Mouse (Mus musculus) CH12.LX (cell line): Measurements from ENCODE around the gene Tnni1. TPM values are rescaled to one million over a fixed set of nuclear protein-coding genes. Genes with fewer than 3 reads are reported as not detected.

Experiments
- DNase-seq: peaks from one replicate; pipeline ENCODE4 v3.0.0-alpha.2; 2013; ENCODE audit errors: extremely low read depth
- H3K27ac ChIP-seq: 2 replicates; pipeline ENCODE4 v1.5.1; 2012; ENCODE audit warnings: low read depth, mild to moderate bottlenecking, control low read depth, moderate library complexity; ENCODE audit not compliant: insufficient read depth
- H3K27me3 ChIP-seq: replicated peaks from 2 replicates; pipeline ENCODE3; 2012; ENCODE audit warnings: inconsistent platforms
- H3K36me3 ChIP-seq, 2 experiments: replicated peaks in 1 of 2; 2 replicates each; pipeline versions ENCODE3 to v1.6.1; 2012; ENCODE audit warnings: inconsistent platforms in 1 of 2, low read length in 1 of 2, mild to moderate bottlenecking in 1 of 2, mixed read lengths in 1 of 2, moderate library complexity in 1 of 2; ENCODE audit not compliant: control insufficient read depth in 1 of 2, insufficient read depth in 1 of 2
- H3K4me1 ChIP-seq, 2 experiments: 2 replicates each; pipeline ENCODE4 v1.6.1; 2012; ENCODE audit warnings: inconsistent platforms in 1 of 2, moderate library complexity in 1 of 2; ENCODE audit not compliant: insufficient read depth in 2 of 2, control insufficient read depth in 1 of 2
- H3K4me2 ChIP-seq: 2 replicates; pipeline ENCODE4 v1.6.1; 2012; ENCODE audit warnings: low read depth, mild to moderate bottlenecking, control low read depth; ENCODE audit not compliant: poor library complexity, insufficient read depth, severe bottlenecking
- H3K4me3 ChIP-seq, 3 experiments: fragments of 150-350 bp in 1 of 3; sonication (generic) in 1 of 3; replicated peaks in 1 of 3; 2 replicates each; pipeline versions ENCODE3 to v1.5.1; 2011 to 2012; ENCODE audit warnings: low read depth in 2 of 3, low read length in 2 of 3, mild to moderate bottlenecking in 2 of 3, moderate library complexity in 2 of 3, control low read depth in 1 of 3, improper control_type of control experiment in 1 of 3, inconsistent platforms in 1 of 3, mixed read lengths in 1 of 3; ENCODE audit not compliant: poor library complexity in 1 of 3
- H3K79me2 ChIP-seq: replicated peaks from 2 replicates; pipeline ENCODE4 v1.6.1; 2012; ENCODE audit warnings: mild to moderate bottlenecking, moderate library complexity; ENCODE audit not compliant: control insufficient read depth, poor library complexity, insufficient read depth, severe bottlenecking; ENCODE audit errors: extremely low read depth
- H3K9ac ChIP-seq: 2 replicates; pipeline ENCODE4 v1.6.1; 2012; ENCODE audit warnings: low read depth, mild to moderate bottlenecking, control low read depth, moderate library complexity; ENCODE audit not compliant: insufficient read depth
- H3K9me3 ChIP-seq: replicated peaks from 2 replicates; pipeline ENCODE3; 2012; ENCODE audit warnings: low read length, inconsistent platforms, mixed read lengths
- CTCF ChIP-seq, 2 experiments: IDR thresholded peaks in 1 of 2; conservative IDR thresholded peaks in 1 of 2; 2 replicates each; pipeline ENCODE4 v1.5.1; 2011 to 2012; ENCODE audit warnings: low read depth in 2 of 2, low read length in 2 of 2, improper control_type of control experiment in 1 of 2, inconsistent platforms in 1 of 2, mild to moderate bottlenecking in 1 of 2, moderate library complexity in 1 of 2
- E2F4 ChIP-seq: IDR thresholded peaks from 2 replicates; pipeline ENCODE4 v1.6.1; 2011; ENCODE audit warnings: low read depth, low read length, improper control_type of control experiment; ENCODE audit not compliant: insufficient replicate concordance
- ETS1 ChIP-seq: conservative IDR thresholded peaks from 2 replicates; pipeline ENCODE4 v1.6.1; 2012; ENCODE audit warnings: low read depth, mild to moderate bottlenecking, inconsistent platforms, low read length, improper control_type of control experiment, moderate library complexity
- GABPA ChIP-seq: IDR thresholded peaks from 2 replicates; pipeline ENCODE4 v1.6.1; 2012; ENCODE audit warnings: low read depth, low read length, improper control_type of control experiment, inconsistent platforms; ENCODE audit not compliant: insufficient replicate concordance
- HCFC1 ChIP-seq: IDR thresholded peaks from 2 replicates; pipeline ENCODE4 v1.6.1; 2012; ENCODE audit warnings: low read depth, mild to moderate bottlenecking, inconsistent platforms, low read length, improper control_type of control experiment
- IRF4 ChIP-seq: IDR thresholded peaks from 2 replicates; pipeline ENCODE4 v1.6.1; 2014; ENCODE audit warnings: low read depth, mild to moderate bottlenecking, inconsistent platforms, low read length, improper control_type of control experiment
- JUN ChIP-seq: IDR thresholded peaks from 2 replicates; pipeline ENCODE4 v1.6.1; 2011; ENCODE audit warnings: low read depth, mild to moderate bottlenecking, low read length, improper control_type of control experiment, moderate library complexity; ENCODE audit not compliant: insufficient read depth
- JUND ChIP-seq: conservative IDR thresholded peaks from 2 replicates; pipeline ENCODE4 v1.6.1; 2011; ENCODE audit warnings: low read depth, low read length, improper control_type of control experiment
- KAT2A ChIP-seq: IDR thresholded peaks from 2 replicates; pipeline ENCODE4 v1.6.1; 2012; ENCODE audit warnings: low read length, improper control_type of control experiment, inconsistent platforms; ENCODE audit not compliant: insufficient replicate concordance
- MEF2A ChIP-seq: IDR thresholded peaks from 2 replicates; pipeline ENCODE4 v1.6.1; 2014; ENCODE audit warnings: low read depth, mild to moderate bottlenecking, inconsistent platforms, low read length, improper control_type of control experiment, borderline replicate concordance
- NELFE ChIP-seq: IDR thresholded peaks from 2 replicates; pipeline ENCODE4 v1.6.1; 2011; ENCODE audit warnings: low read depth, low read length, improper control_type of control experiment
- PAX5 ChIP-seq: IDR thresholded peaks from 2 replicates; pipeline ENCODE4 v1.6.1; 2012; ENCODE audit warnings: low read length, inconsistent platforms, mixed read lengths
- RAD21 ChIP-seq: IDR thresholded peaks from 2 replicates; pipeline ENCODE4 v1.6.1; 2011; ENCODE audit warnings: low read depth, mild to moderate bottlenecking, low read length, improper control_type of control experiment, moderate library complexity
- RCOR1 ChIP-seq: conservative IDR thresholded peaks from 2 replicates; pipeline ENCODE4 v1.6.1; 2012; ENCODE audit warnings: low read depth, mild to moderate bottlenecking, inconsistent platforms, low read length, improper control_type of control experiment
- SIN3A ChIP-seq: IDR thresholded peaks from 2 replicates; pipeline ENCODE4 v1.6.1; 2012; ENCODE audit warnings: low read length, improper control_type of control experiment, inconsistent platforms
- SMC3 ChIP-seq: IDR thresholded peaks from 2 replicates; pipeline ENCODE4 v1.6.1; 2011; ENCODE audit warnings: low read depth, low read length, improper control_type of control experiment
- TCF12 ChIP-seq: IDR thresholded peaks from 2 replicates; pipeline ENCODE4 v1.6.1; 2014; ENCODE audit warnings: low read depth, mild to moderate bottlenecking, inconsistent platforms, low read length, improper control_type of control experiment
- UBTF ChIP-seq: IDR thresholded peaks from 2 replicates; pipeline ENCODE4 v1.6.1; 2012; ENCODE audit warnings: low read depth, mild to moderate bottlenecking, inconsistent platforms, low read length, improper control_type of control experiment, moderate library complexity
- ZC3H11A ChIP-seq: IDR thresholded peaks from 2 replicates; pipeline ENCODE4 v1.6.1; 2012; ENCODE audit warnings: low read depth, mild to moderate bottlenecking, inconsistent platforms, low read length, improper control_type of control experiment
- ZKSCAN1 ChIP-seq: IDR thresholded peaks from 2 replicates; pipeline ENCODE4 v1.6.1; 2012; ENCODE audit warnings: low read depth, inconsistent platforms, low read length, improper control_type of control experiment, borderline replicate concordance
- ZNF384 ChIP-seq: IDR thresholded peaks from 2 replicates; pipeline ENCODE4 v1.6.1; 2012; ENCODE audit warnings: low read depth, low read length, improper control_type of control experiment, inconsistent platforms
- dilution Hi-C: fragments of 300-500 bp; cut with MboI; formaldehyde crosslinking; loops from 2 replicates; pipeline ENCODE4 v1.14.3; 2020; ENCODE audit warnings: low sequenced_read_pairs; ENCODE audit not compliant: extremely low pct_unique_long_range_greater_than_20kb, extremely low pct_ligation_motif_present
- in situ Hi-C: fragments of 300-500 bp; cut with MboI; formaldehyde crosslinking; loops from 3 replicates; pipeline ENCODE4 v1.14.3; 2019; ENCODE audit warnings: low sequenced_read_pairs, low pct_ligation_motif_present, low pct_unique_long_range_greater_than_20kb, mixed read lengths
- polyA plus RNA-seq: library from polyadenylated mRNA; unstranded; fragments of >175 nt; gene quantifications from 2 replicates; pipeline ENCODE4 v1.2.1, GENCODE M21; 2012; ENCODE audit warnings: low read depth; ENCODE audit not compliant: insufficient read length
- total RNA-seq, 2 experiments: library from RNA; depleted of rRNA; stranded (reverse); fragments of 300-350 nt in 1 of 2; fragments of >200 nt in 1 of 2; gene quantifications; 2 replicates each; pipeline ENCODE4 v1.2.3; 2012 to 2014

The Tnni1 gene
- total and polyA plus RNA-seq, 3 experiments = 1.6 to 6.9 (median 4.2) TPM

DNA sequence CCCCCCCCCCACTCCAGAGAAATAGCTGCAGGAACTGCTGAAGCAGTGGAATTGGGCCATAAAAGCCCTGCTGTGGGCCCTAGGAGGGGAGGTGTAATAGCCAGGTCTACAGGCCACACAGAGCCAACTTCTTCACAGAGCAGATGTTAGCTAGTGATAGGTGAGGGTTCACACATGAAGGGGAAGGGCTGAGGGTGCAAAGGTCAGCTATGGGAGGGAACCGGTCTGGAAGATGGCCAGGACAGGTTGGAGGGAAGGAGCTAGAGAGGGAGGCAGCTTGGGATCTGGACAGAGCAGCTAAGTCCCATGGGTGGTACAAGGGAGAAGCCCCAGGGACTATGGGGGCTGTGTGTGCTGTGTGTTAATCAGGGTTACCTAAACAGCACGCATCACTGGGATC, 30.9 kb downstream of the Tnni1 start:
- DNase-seq = no peak
- Histone ChIP-seq H3K9me3 (no peaks in the 10 kb centered on the region), H3K79me2 (no peaks in the 10 kb centered on the region), H3K4me2 (no peak overlapping the region), H3K27ac (no peak overlapping the region), H3K36me3 (no peaks in the 10 kb centered on the region), H3K4me1 (peaks cover 16 to 49% of the 10 kb centered on the region in 2 experiments), H3K4me3 (no peak overlapping the region), H3K27me3 (peaks cover 7% of the 10 kb centered on the region), H3K9ac (no peak overlapping the region)
- in situ Hi-C loops (no loop called here), dilution Hi-C loops (no loop called here)
- TF ChIP-seq SIN3A (no peak), MEF2A (no peak)

DNA sequence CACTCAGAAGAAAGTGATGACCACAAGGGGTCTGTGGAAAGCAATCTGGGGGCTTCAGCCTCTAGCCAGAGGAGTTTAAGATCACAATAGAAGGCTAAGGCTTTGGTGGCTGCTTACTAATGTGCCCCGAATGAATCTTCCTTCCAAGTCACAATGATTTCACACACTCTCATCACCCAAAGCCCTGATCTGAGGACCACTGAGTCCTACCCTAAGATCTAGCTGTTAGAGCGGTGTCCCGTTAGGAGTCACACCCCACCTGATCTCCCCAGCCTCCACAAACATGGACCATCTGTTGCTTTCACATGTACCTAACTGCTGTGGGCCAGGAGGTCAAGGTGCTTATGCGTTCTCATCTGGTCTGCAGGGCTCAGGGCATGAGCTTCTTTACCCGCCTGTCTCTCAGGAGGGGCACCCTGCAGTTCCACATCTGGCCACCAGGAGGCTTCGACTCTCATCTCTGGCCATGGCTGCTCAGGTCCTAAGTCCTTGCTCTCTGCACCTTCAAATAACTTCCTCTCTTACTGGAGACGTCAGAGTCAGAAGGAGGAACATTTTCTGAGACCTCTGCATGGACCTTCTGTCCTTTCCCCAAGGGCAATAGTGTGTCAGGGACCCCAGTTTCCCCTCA, 31.9 kb downstream of the Tnni1 start:
- H3K9ac ChIP-seq = no peak overlapping the region
- peaks cover 13 to 50% of the 10 kb centered on the region in 2 experiments for H3K4me1 ChIP-seq
- no peaks in the 10 kb centered on the region for H3K79me2 ChIP-seq
- no peak overlapping the region for H3K4me2 ChIP-seq
- no peak overlapping the region for H3K4me3 ChIP-seq
- H3K36me3 ChIP-seq = no peaks in the 10 kb centered on the region
- dilution Hi-C loops (no loop called here), in situ Hi-C loops (no loop called here)
- DNase-seq = peak; percentile 80
- H3K27ac ChIP-seq = no peak overlapping the region
- H3K9me3 ChIP-seq = no peaks in the 10 kb centered on the region
- peaks cover 7% of the 10 kb centered on the region for H3K27me3 ChIP-seq
- peak; percentile 88 for TF ChIP-seq SMC3
- TF ChIP-seq HCFC1 = no peak
- no peak for TF ChIP-seq ZKSCAN1
- TF ChIP-seq PAX5 = no peak
- TF ChIP-seq NELFE = peak; percentile 26; the same call in 1 of the 2 replicates
- no peak for TF ChIP-seq ZNF384
- no peak for TF ChIP-seq E2F4
- TF ChIP-seq SIN3A = no peak
- no peak for TF ChIP-seq RCOR1
- no peak for TF ChIP-seq KAT2A
- no peak for TF ChIP-seq JUND
- TF ChIP-seq IRF4 = peak; percentile 42; the same call in 1 of the 2 replicates
- no peak for TF ChIP-seq GABPA
- no peak for TF ChIP-seq JUN
- TF ChIP-seq ETS1 = no peak
- TF ChIP-seq RAD21 = peak; percentile 59
- no peak for TF ChIP-seq ZC3H11A
- TF ChIP-seq MEF2A = no peak
- peak; percentile 90 to 99 for TF ChIP-seq CTCF (conservative IDR thresholded peaks at IDR 0.05 in 1 of 2, IDR thresholded peaks at IDR 0.05 in 1 of 2; ENCODE audit: low read depth in 2 of 2, low read length in 2 of 2)
- peak; percentile 11; the same call in 1 of the 2 replicates for TF ChIP-seq TCF12
- no peak for TF ChIP-seq UBTF
